18 mouse cellular contexts compared by ENCODE assay signal in genomic region chr5:8326671-8327070, GRCm38 (mm10).
"Had no signal": no experiment of that assay in that cellular context is flagged by ENCODE, and none has a peak within 500 bp of the region (broad histone marks: within the 10 kb centered on the region; RNA-seq: fewer than 3 reads in every experiment).

No protein-coding gene starts in this region.

- H3K9me3 ChIP-seq: midbrain, embryonic 10.5 days; midbrain, embryonic 12.5 days; neural tube, embryonic 13.5 days; neural tube, embryonic 15.5 days had no signal

- H3K4me2 ChIP-seq: lung, embryonic 14.5 days; midbrain, embryonic 12.5 days; neural tube, embryonic 13.5 days; neural tube, embryonic 15.5 days had no signal

- ATAC-seq: midbrain, embryonic 16.5 days had no signal

- H3K4me1 ChIP-seq: midbrain, embryonic 10.5 days; midbrain, embryonic 12.5 days; neural tube, embryonic 13.5 days; neural tube, embryonic 15.5 days had no signal

- H3K4me3 ChIP-seq: midbrain, embryonic 10.5 days; midbrain, embryonic 12.5 days; myocyte; neural tube, embryonic 13.5 days; neural tube, embryonic 15.5 days had no signal

- DNase-seq: lung, embryonic 14.5 days; lung, postnatal 10 days; lung, postnatal 4 days; midbrain, embryonic 14.5 days; retina, postnatal 1 day; right cerebral cortex, adult 18-20 months; right cerebral cortex, postnatal 25 days; right cerebral cortex, postnatal 4 days; spleen, adult 18-20 months; thymus, adult 18-20 months; thymus, postnatal 14 days; thymus, postnatal 36 days had no signal

- H3K36me3 ChIP-seq: midbrain, embryonic 10.5 days; midbrain, embryonic 12.5 days had no signal

- H3K27ac ChIP-seq: midbrain, embryonic 10.5 days; midbrain, embryonic 12.5 days; neural tube, embryonic 13.5 days; neural tube, embryonic 15.5 days had no signal

- H3K9ac ChIP-seq: lung, embryonic 14.5 days; midbrain, embryonic 12.5 days; neural tube, embryonic 13.5 days; neural tube, embryonic 15.5 days had no signal

- H3K27me3 ChIP-seq: midbrain, embryonic 12.5 days; neural tube, embryonic 13.5 days; neural tube, embryonic 15.5 days had no signal
